Mouse (Mus musculus): ENCODE measurements around the gene Ythdf2.

Ythdf2 gene

DNA sequence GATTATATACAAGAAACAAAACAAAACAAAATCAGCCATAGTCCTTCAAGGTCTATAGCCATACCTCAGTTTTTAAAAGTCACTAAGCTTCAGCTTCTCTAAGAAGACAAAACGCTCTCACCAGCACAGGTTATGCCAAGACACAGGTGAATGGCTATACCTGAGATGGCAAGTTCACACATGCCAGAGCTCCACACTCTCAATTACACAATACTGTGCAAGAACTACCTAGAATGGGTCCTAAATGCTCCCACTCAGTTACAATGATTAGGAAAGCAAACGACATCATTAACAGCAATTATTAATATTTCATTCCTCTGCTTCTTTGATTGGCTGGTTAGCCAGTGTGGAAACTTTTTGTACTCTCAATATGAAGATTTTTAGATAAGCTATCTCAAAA is 2.8 kb downstream of the Ythdf2 start:
- DNase-seq (ENCODE audit: low spot score), result no peak

DNA sequence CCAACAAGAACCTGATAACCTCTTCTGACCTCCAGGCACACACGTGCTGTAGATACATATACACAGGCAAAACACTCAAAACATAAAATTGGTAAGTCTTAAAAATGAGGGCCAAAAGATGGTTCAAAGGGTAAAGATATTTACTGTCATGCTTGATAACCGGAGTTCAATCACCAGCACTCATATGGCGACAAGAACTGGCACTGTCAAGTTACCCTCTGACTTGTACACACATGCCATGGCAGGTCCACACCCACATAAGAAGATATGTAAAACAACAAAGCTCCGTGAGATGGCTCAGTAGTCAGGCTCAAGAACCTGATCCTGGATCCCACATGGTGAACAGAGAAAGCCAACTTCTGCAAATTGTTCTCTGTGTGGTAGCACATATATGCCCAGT is 4.8 kb downstream of the Ythdf2 start:
- no peak for DNase-seq (ENCODE audit: low spot score)

- DNase-seq (ENCODE audit: low spot score), result no peak
Observed at GRCm38 (mm10) chr4:132198771-132199170, 13.3 kb downstream of the Ythdf2 start.

- DNase-seq (ENCODE audit: low spot score), result peak; percentile 67
Observed at GRCm38 (mm10) chr4:132198285-132198712, 13.8 kb downstream of the Ythdf2 start.

DNA sequence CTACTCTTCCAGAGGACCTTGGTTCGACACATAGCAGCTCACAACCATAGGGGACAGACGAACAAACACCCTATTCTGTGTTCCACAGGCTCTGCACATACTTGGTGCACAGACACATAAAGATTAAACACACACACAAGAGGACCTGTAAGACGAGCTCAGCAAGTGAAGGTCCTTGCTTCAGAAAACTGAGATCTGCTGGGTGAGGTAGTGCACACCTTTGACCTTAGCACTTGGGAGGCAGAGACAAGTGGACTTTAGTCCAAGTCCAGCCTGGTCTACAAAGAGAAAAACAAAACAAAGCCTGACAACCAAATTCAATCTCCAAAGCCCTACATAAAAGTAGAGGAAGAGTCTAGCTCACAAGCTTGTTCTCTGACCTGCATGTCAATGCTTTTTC is 17.1 kb downstream of the Ythdf2 start:
- DNase-seq (ENCODE audit: low spot score), result peak; percentile 65

- DNase-seq (ENCODE audit: low spot score), result no peak
Observed at GRCm38 (mm10) chr4:132194373-132194772, 17.7 kb downstream of the Ythdf2 start.

DNA sequence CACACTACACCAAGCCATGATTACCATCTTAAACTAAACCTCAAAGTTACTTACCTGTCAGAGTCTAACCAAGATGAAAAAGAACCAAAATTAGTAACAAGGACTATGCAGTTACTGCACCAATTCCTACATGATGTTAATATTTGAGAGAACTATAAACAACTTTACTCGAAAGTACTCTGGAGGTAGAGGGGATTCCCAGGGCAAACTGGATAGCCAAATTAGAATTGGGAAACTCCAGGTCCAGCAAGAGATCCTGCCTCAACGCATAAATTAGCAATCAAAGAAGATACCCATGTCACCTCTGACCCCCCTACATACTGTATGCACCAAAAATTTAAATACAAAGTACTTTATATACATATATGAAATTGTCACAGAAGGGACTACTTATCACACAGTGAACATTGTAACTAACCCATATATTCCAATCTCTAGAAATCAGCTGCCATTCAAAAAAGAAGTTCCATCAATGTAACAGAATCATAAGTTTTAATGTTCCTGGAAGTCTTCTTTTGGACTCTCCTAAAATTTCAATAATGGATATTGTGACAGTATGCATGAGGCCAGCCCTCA is 24.2 kb downstream of the Ythdf2 start:
- DNase-seq (ENCODE audit: low spot score), result no peak

- DNase-seq (ENCODE audit: low spot score), result no peak
Observed at GRCm38 (mm10) chr4:132183162-132183561, 28.9 kb downstream of the Ythdf2 start.

- peak; percentile 50 for DNase-seq (ENCODE audit: low spot score)
Observed at GRCm38 (mm10) chr4:132181721-132182658, 30.1 kb downstream of the Ythdf2 start.

DNA sequence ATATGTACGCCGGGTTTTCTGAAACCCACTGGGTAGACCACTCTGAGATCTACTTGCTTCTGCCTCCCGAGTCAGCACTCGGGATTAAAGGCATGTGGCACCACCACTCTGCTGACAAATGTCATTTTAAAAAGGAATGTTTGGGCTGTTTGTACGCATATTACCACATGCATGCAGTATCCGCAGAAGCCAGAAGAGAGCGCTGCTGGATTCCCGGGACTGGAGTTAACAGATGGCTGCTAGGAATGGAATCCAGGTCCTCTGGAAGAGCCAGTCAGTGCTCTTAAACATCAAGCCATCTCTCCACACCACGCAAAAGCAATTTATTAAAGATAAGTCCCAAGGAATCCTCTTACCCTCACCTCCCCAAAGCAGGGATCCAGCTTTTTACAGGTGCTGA is 31.4 kb downstream of the Ythdf2 start:
- DNase-seq (ENCODE audit: low spot score), result no peak

GRCm38 (mm10) chr4:132178630-132179059 is 33.5 kb downstream of the Ythdf2 start:
- DNase-seq (ENCODE audit: low spot score), result peak; percentile 46

- DNase-seq (ENCODE audit: low spot score), result no peak
Observed at GRCm38 (mm10) chr4:132176474-132176873, 35.6 kb downstream of the Ythdf2 start.

GRCm38 (mm10) chr4:132170891-132171290 is 41.2 kb downstream of the Ythdf2 start:
- DNase-seq (ENCODE audit: low spot score), result no peak

DNA sequence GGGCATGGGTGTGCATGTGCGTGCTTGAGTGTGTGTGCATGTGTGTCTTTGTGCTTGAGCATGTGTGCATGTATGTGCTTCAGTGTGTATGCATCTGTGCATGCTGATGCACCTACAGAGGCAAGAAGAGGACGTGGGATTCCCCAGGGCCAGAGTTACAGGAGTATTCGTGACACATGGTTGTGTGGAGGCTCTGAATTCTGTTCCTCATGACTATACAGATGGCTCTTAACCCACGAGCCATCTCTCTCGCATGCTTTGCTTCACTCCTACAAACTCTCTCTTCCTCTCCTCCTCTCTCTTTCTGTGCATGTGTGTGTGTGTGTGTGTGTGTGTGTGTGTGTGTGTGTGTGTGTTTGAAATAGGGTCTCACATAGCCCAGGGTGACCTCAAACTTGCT is 42.3 kb downstream of the Ythdf2 start:
- DNase-seq (ENCODE audit: low spot score), result no peak

DNA sequence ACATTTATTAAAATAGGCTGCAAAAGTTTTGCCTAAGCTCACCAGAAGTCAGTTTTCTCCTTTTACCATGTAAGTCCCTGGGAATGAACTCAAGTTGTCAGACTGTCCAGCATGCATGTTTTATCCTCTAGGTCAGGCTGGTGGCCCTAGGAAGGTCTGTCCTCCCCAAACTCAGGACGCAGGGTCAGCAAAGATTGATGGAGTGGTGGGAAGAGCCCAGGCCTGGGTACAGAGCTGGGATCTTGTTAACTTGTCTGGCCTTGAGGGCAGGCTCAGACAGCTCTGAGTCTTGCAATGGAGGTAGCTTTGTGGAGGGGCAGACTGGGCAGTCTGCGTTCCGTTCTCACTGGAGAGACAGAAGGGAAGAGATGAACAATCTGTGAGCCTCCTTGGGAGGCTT is 42.8 kb downstream of the Ythdf2 start:
- no peak for DNase-seq (ENCODE audit: low spot score)

DNA sequence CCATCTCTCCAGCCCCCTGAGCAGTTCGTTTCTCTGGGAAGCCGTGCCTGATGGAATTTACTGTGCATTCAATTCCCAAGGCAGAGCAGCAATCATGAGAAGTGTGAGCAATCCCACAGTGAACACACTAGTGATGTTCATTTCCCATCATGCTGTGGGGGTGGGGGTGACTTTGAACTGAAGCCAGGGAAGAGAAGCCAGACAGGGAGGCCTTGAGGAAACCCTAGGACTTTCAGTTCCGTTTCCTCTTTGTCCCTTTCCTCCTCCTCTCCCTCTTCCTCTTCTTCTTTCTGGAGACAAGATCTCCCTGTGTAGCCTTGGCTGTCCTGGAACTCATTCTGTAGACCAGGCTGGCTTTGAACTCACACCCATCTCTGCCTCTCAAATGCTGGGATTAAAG is 44.7 kb downstream of the Ythdf2 start:
- DNase-seq (ENCODE audit: low spot score), result no peak

DNA sequence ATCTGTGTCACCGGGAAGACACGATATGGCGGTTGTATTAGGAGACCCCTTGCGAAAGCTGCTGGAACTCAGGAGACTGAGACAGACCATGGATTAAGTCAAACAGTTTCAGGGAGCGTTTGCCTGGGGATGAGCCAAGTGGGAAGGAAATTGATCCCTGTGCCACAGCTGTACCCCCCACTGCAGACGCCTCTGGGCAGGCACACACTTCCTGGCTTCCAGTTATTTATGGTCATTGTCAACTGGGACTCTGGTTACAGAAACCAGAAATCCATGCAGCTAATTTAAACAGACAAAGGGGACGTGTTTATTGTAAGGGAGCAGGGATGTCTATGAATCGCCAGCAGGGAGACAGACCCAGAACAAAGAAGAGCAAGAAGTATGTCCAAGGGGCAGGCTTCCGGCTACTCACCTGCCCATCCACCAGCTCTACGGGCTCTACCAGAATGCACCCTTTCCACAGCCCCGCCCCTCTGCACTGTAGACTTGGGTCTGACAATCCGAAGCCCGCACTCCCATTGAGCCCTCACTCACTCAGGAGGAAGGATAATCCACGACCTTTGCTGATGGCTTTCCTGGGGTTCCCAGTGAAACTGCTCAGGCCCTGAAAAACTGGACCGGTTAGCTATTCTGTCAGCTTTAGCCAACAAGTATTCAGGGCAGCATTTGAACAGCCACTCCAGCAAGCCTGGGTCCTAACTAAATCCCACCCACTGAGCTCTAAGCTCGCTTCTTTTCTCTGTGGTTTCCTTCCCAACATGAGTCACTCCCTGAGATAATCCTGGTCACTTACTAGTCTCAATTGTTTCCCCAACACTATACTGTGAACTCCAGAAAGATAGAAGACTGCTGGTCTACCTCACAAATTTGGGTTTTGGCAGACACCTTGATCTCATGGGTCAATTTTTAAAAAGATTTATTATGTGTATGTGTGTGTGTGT is 45.5 kb downstream of the Ythdf2 start:
- DNase-seq (ENCODE audit: low spot score), result no peak

DNA sequence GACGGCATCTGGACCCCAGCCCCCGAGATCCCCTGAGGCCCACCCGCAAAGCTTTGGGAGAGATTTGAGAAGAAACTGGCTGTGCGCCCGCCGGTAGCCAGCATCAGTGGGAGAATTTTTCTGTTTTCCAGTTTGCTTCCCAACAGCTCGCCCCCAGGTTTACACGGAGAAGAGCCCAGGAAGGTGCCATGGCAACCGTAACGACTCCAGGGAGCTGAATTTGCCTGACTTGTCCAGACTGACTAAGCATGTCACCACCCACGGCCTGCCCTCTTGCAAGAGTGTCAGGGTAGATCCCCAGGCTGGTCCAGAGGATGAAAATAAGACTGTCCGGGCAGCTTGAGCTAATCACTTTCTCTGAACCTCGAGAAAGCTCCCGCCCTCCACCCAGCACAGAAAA is 46.4 kb downstream of the Ythdf2 start:
- no peak for DNase-seq (ENCODE audit: low spot score)

GRCm38 (mm10) chr4:132156941-132157622 is 55.0 kb downstream of the Ythdf2 start:
- no peak for DNase-seq (ENCODE audit: low spot score)

- DNase-seq (ENCODE audit: low spot score), result no peak
Observed at GRCm38 (mm10) chr4:132154877-132155670, 57.0 kb downstream of the Ythdf2 start.

DNA sequence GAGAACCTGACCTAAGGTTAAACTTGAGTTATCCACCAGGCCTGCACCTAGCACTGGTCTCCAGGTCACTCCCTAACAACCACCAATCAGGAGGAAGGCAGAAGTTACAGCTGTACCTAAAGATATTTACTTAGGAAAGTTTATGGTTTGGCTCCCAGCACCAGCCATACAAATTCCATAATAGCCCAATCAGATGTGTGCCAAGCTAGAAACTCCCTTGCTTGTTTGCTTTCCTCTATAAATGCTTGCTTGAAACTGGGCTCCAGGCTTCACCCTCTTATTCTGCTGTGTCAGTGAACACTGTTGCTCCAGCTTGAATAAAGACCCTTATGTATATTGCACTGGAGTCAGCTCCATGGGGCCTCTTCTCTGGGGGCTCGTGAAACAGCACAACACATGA is 60.4 kb downstream of the Ythdf2 start:
- no peak for DNase-seq (ENCODE audit: low spot score)
